In the genomic region with DNA sequence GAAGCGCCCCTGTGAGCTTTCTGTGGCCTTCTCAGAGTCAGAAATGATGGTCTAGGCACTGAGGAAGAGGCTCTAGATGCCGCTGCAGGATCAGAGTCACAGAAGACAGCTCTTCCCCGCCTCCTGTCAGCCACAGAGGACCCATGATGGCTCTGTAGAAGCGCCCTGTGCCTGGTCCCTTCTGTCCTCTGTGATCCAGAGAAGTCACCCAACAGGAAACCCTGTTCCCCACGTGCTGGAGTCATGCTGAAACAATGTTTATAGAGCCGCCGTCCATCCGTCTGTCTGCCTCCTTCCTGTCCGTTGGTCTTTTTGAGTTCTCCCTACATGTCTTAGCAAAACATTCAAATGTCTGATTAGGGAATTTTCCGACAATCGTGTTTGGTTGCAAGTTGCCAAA, we compare ENCODE assay signal across 16 mouse cellular contexts. TPM values are rescaled to one million over a fixed set of nuclear protein-coding genes. Genes with fewer than 3 reads are reported as not detected.
A peak's percentile ranks its signal among the peaks of the same experiment; 100 is the strongest.
DNase-seq lines count a peak whose midpoint lies in the region; ATAC-seq and TF ChIP-seq lines count a peak whose summit lies in the region.
"Had no signal": no experiment of that assay in that cellular context is flagged by ENCODE, and none has a peak within 500 bp of the region (broad histone marks: within the 10 kb centered on the region; RNA-seq: fewer than 3 reads in every experiment).

No protein-coding gene starts in this region.

- ATAC-seq in liver, embryonic 11.5 days (replicated peaks; ENCODE audit: low FRiP score): no peak
- ATAC-seq in heart, embryonic 15.5 days (replicated peaks; ENCODE audit: insufficient number of reproducible peaks, insufficient read depth, low FRiP score, low read depth): no peak
- no peak for ATAC-seq in hindbrain, embryonic 12.5 days (ENCODE audit: low FRiP score)

- H3K36me3 ChIP-seq in liver, adult 2 months (ENCODE audit: control insufficient read depth, insufficient read depth, low read length): peaks cover 18% of the 10 kb centered on the region
- H3K36me3 ChIP-seq in liver, embryonic 11.5 days (ENCODE audit: control insufficient read depth, insufficient read depth, low read length): peaks cover 36% of the 10 kb centered on the region
- H3K36me3 ChIP-seq in heart, embryonic 15.5 days: peaks cover 48% of the 10 kb centered on the region
- H3K36me3 ChIP-seq in hindbrain, embryonic 12.5 days: peaks cover 67% of the 10 kb centered on the region

- 75% methylated on average over 11 of the region's 11 CpGs for WGBS in liver, adult 2 months
- 62% methylated on average over 11 of the region's 11 CpGs for WGBS in liver, embryonic 11.5 days
- 62% methylated on average over 11 of the region's 11 CpGs for WGBS in heart, embryonic 15.5 days
- 83% methylated on average over 11 of the region's 11 CpGs for WGBS in hindbrain, embryonic 12.5 days

- no peaks in the 10 kb centered on the region for H3K79me2 ChIP-seq in liver, adult 2 months (ENCODE audit: control insufficient read depth, insufficient read depth, low read length)

- DNase-seq in heart, adult 11 months: peak; percentile 96
- no peak for DNase-seq in heart, adult 8-10 months (ENCODE audit: low spot score)
- no peak for DNase-seq in liver, adult 2 months (ENCODE audit: extremely low read depth, low read depth, low spot score)
- no peak for DNase-seq in liver, embryonic 11.5 days (ENCODE audit: low spot score)
- peak; percentile 18 for DNase-seq in lung, postnatal 14 days
- DNase-seq in right cerebral cortex, adult 2 months (ENCODE audit: low spot score in 2 of 2): no peak
- DNase-seq: adrenal gland, postnatal 36 days; cerebellum, adult 11 months; liver, embryonic 13.5 days; right cerebral cortex, postnatal 14 days; thymus, postnatal 14 days had no signal

- TF ChIP-seq POLR2A in liver, adult 2 months (IDR thresholded peaks at IDR 0.05; ENCODE audit: extremely low read depth, insufficient read depth, low read length): no peak

- no peak for TF ChIP-seq CTCF in liver, adult 2 months (IDR thresholded peaks at IDR 0.05; ENCODE audit: low read depth, low read length)

- H3K9me3 ChIP-seq in liver, embryonic 11.5 days (ENCODE audit: control insufficient read depth, low read length): no peaks in the 10 kb centered on the region
- H3K9me3 ChIP-seq in heart, embryonic 15.5 days (replicated peaks): no peaks in the 10 kb centered on the region
- no peaks in the 10 kb centered on the region for H3K9me3 ChIP-seq in hindbrain, embryonic 12.5 days (replicated peaks)
- H3K9me3 ChIP-seq: liver, embryonic 13.5 days had no signal

- peak overlapping the region; percentile 1; the same call in 1 of the 2 replicates for H3K27ac ChIP-seq in liver, adult 2 months (replicated peaks; ENCODE audit: insufficient read depth, low read depth, low read length)
- H3K27ac ChIP-seq in liver, embryonic 11.5 days (ENCODE audit: low read depth, low read length): no peak overlapping the region
- peak overlapping the region; percentile 60 for H3K27ac ChIP-seq in heart, embryonic 15.5 days
- no peak overlapping the region for H3K27ac ChIP-seq in hindbrain, embryonic 12.5 days
- H3K27ac ChIP-seq: hindbrain, embryonic 10.5 days; liver, embryonic 13.5 days had no signal

- H3K4me1 ChIP-seq in liver, adult 2 months (ENCODE audit: control insufficient read depth, insufficient read depth, low read length): no peaks in the 10 kb centered on the region
- no peaks in the 10 kb centered on the region for H3K4me1 ChIP-seq in liver, embryonic 11.5 days (replicated peaks; ENCODE audit: control insufficient read depth, insufficient read depth, low read length)
- H3K4me1 ChIP-seq in heart, embryonic 15.5 days (replicated peaks): peaks cover 3% of the 10 kb centered on the region
- H3K4me1 ChIP-seq in hindbrain, embryonic 12.5 days: no peaks in the 10 kb centered on the region
- H3K4me1 ChIP-seq: hindbrain, embryonic 10.5 days had no signal

- no peak overlapping the region for H3K9ac ChIP-seq in liver, adult 2 months (ENCODE audit: low read depth, low read length)
- no peak overlapping the region for H3K9ac ChIP-seq in liver, embryonic 11.5 days (ENCODE audit: low read depth, low read length)
- no peak overlapping the region for H3K9ac ChIP-seq in heart, embryonic 15.5 days
- no peak overlapping the region for H3K9ac ChIP-seq in hindbrain, embryonic 12.5 days
- H3K9ac ChIP-seq: liver, embryonic 13.5 days had no signal

- no peak overlapping the region for H3K4me2 ChIP-seq in liver, embryonic 11.5 days
- H3K4me2 ChIP-seq in heart, embryonic 15.5 days: no peak overlapping the region
- no peak overlapping the region for H3K4me2 ChIP-seq in hindbrain, embryonic 12.5 days (replicated peaks)
- H3K4me2 ChIP-seq: liver, embryonic 13.5 days had no signal

- no peak overlapping the region for H3K4me3 ChIP-seq in liver, adult 2 months (ENCODE audit: insufficient read depth, low read depth, low read length)
- no peak overlapping the region for H3K4me3 ChIP-seq in liver, embryonic 11.5 days (ENCODE audit: low read depth, low read length)
- H3K4me3 ChIP-seq in heart, embryonic 15.5 days: no peak overlapping the region
- no peak overlapping the region for H3K4me3 ChIP-seq in hindbrain, embryonic 12.5 days
- H3K4me3 ChIP-seq: hindbrain, embryonic 10.5 days; liver, embryonic 13.5 days; myocyte had no signal

- H3K27me3 ChIP-seq in liver, adult 2 months (ENCODE audit: control insufficient read depth, insufficient read depth, low read length): no peaks in the 10 kb centered on the region
- H3K27me3 ChIP-seq in liver, embryonic 11.5 days (replicated peaks; ENCODE audit: control insufficient read depth, insufficient read depth, low read length): no peaks in the 10 kb centered on the region
- no peaks in the 10 kb centered on the region for H3K27me3 ChIP-seq in heart, embryonic 15.5 days
- no peaks in the 10 kb centered on the region for H3K27me3 ChIP-seq in hindbrain, embryonic 12.5 days
- H3K27me3 ChIP-seq: liver, embryonic 13.5 days had no signal

RNA-seq across cellular contexts. Expression of gene Rsg1, which starts 12.8 kb away (rescaled TPM):
- 1 to 10 TPM in 1 of 4 experiments, under 1 TPM in 3; 0.44 to 1.2 (median 0.66) TPM for total RNA-seq in heart, adult 8-10 months (2022)
- total RNA-seq in liver, adult 2 months (2014; rRNA removed): 0.40 and 0.55 TPM in 2 replicates
- 0.40 and 0.50 TPM in 2 replicates for polyA plus RNA-seq in liver, adult 2 months (2012; rRNA removed)
- 4.5 and 4.6 TPM in 2 replicates for polyA plus RNA-seq in liver, embryonic 11.5 days (2014; fragmentation: Nextera tagmentation; extraction: Ambion mirVana)
- polyA plus RNA-seq in heart, embryonic 15.5 days (2015; fragmentation: Nextera tagmentation; extraction: Ambion mirVana): 1.9 and 3.2 TPM in 2 replicates
- 5.8 and 5.9 TPM in 2 replicates for polyA plus RNA-seq in hindbrain, embryonic 12.5 days (2016; fragmentation: Nextera tagmentation; extraction: Ambion mirVana)

RNA-seq across cellular contexts. Expression of gene Arhgef19, which starts 38.4 kb away (rescaled TPM):
- 10 to 100 TPM; 26.2 to 32.2 (median 30.3) TPM for total RNA-seq in heart, adult 8-10 months (2022)
- 14.4 and 25.8 TPM in 2 replicates for total RNA-seq in liver, adult 2 months (2014; rRNA removed)
- 34.3 and 64.4 TPM in 2 replicates for polyA plus RNA-seq in liver, adult 2 months (2012; rRNA removed)
- polyA plus RNA-seq in liver, embryonic 11.5 days (2014; fragmentation: Nextera tagmentation; extraction: Ambion mirVana): 2.3 and 2.5 TPM in 2 replicates
- 3.2 and 5.7 TPM in 2 replicates for polyA plus RNA-seq in heart, embryonic 15.5 days (2015; fragmentation: Nextera tagmentation; extraction: Ambion mirVana)
- polyA plus RNA-seq in hindbrain, embryonic 12.5 days (2016; fragmentation: Nextera tagmentation; extraction: Ambion mirVana): 6.1 and 10.9 TPM in 2 replicates
- total RNA-seq: megakaryocyte-erythroid progenitor cell, adult 5-6 weeks had no signal

RNA-seq across cellular contexts. Expression of gene Fbxo42, which starts 53.2 kb away (rescaled TPM):
- total RNA-seq in heart, adult 8-10 months (2022): 10 to 100 TPM in 2 of 4 experiments, 1 to 10 TPM in 2; 8.4 to 11.5 (median 10.0) TPM
- 2.0 and 2.8 TPM in 2 replicates for total RNA-seq in liver, adult 2 months (2014; rRNA removed)
- 4.6 and 6.3 TPM in 2 replicates for polyA plus RNA-seq in liver, adult 2 months (2012; rRNA removed)
- 26.0 and 28.7 TPM in 2 replicates for polyA plus RNA-seq in liver, embryonic 11.5 days (2014; fragmentation: Nextera tagmentation; extraction: Ambion mirVana)
- polyA plus RNA-seq in heart, embryonic 15.5 days (2015; fragmentation: Nextera tagmentation; extraction: Ambion mirVana): 10.3 and 15.3 TPM in 2 replicates
- 28.3 and 28.6 TPM in 2 replicates for polyA plus RNA-seq in hindbrain, embryonic 12.5 days (2016; fragmentation: Nextera tagmentation; extraction: Ambion mirVana)

Comparison
In these comparisons a context has a peak if more than half of its experiments do, and no peak if none do; other contexts are left out.
1. DNase-seq: peak in heart, adult 11 months (single experiment) and lung, postnatal 14 days (single experiment); none in heart, adult 8-10 months (single experiment), liver, adult 2 months (single experiment), liver, embryonic 11.5 days (single experiment) and right cerebral cortex, adult 2 months (0 of 2).
2. H3K27ac ChIP-seq: peak in liver, adult 2 months (single experiment) and heart, embryonic 15.5 days (single experiment); none in liver, embryonic 11.5 days (single experiment) and hindbrain, embryonic 12.5 days (single experiment).